21 mouse cellular contexts compared by ENCODE assay signal in genomic region chrX:38403879-38404278, GRCm38 (mm10). TPM values are rescaled to one million over a fixed set of nuclear protein-coding genes. Genes with fewer than 3 reads are reported as not detected.
DNase-seq lines count a peak whose midpoint lies in the region; ATAC-seq and TF ChIP-seq lines count a peak whose summit lies in the region.
"Had no signal": no experiment of that assay in that cellular context is flagged by ENCODE, and none has a peak within 500 bp of the region (broad histone marks: within the 10 kb centered on the region; RNA-seq: fewer than 3 reads in every experiment).

No protein-coding gene starts in this region.

- no peak for DNase-seq in kidney, adult 2 months
- DNase-seq in kidney, postnatal 36 days = no peak
- DNase-seq in midbrain, embryonic 10.5 days (ENCODE audit: low spot score) = no peak
- peak; percentile 18 for DNase-seq in forebrain, postnatal 0 days
- no peak for DNase-seq in cerebellum, adult 18-20 months
- DNase-seq: adrenal gland, adult 2 months; cerebellum, adult 11 months; cerebellum, postnatal 14 days; gastrocnemius, postnatal 14 days; heart, adult 18-20 months; heart, postnatal 36 days; lung, postnatal 4 days; right cerebral cortex, adult 18-20 months had no signal

- peak; percentile 56; the same call in 1 of the 2 replicates for ATAC-seq in midbrain, embryonic 15.5 days (replicated peaks)
- ATAC-seq in forebrain, postnatal 0 days = peak; percentile 60; the same call in 1 of the 2 replicates
- peak; percentile 50; the same call in 1 of the 2 replicates for ATAC-seq in neural tube, embryonic 15.5 days (ENCODE audit: low FRiP score)

- H3K9me3 ChIP-seq in midbrain, embryonic 15.5 days = no peaks in the 10 kb centered on the region
- H3K9me3 ChIP-seq in midbrain, embryonic 10.5 days (replicated peaks) = no peaks in the 10 kb centered on the region
- no peaks in the 10 kb centered on the region for H3K9me3 ChIP-seq in forebrain, postnatal 0 days (ENCODE audit: low read length)
- H3K9me3 ChIP-seq in neural tube, embryonic 15.5 days (replicated peaks) = no peaks in the 10 kb centered on the region
- H3K9me3 ChIP-seq: embryonic facial prominence, embryonic 13.5 days; kidney, embryonic 15.5 days; limb, embryonic 12.5 days; lung, embryonic 15.5 days; midbrain, embryonic 12.5 days had no signal

- no peak for TF ChIP-seq POLR2A in kidney, adult 2 months (IDR thresholded peaks at IDR 0.05; ENCODE audit: low read depth, low read length)

- 32% methylated on average over 3 of the region's 3 CpGs for WGBS in kidney, adult 2 months
- 57% methylated on average over 3 of the region's 3 CpGs for WGBS in midbrain, embryonic 15.5 days
- WGBS in midbrain, embryonic 10.5 days = 83% methylated on average over 3 of the region's 3 CpGs
- WGBS in forebrain, postnatal 0 days = 36% methylated on average over 3 of the region's 3 CpGs
- 22% methylated on average over 3 of the region's 3 CpGs for WGBS in neural tube, embryonic 15.5 days

- TF ChIP-seq CTCF in kidney, adult 2 months (conservative IDR thresholded peaks at IDR 0.05; ENCODE audit: insufficient read depth, insufficient read length, low read depth, low read length) = no peak
- TF ChIP-seq CTCF in forebrain, postnatal 0 days (IDR thresholded peaks at IDR 0.05; ENCODE audit: low read depth) = no peak

- H3K9ac ChIP-seq in midbrain, embryonic 15.5 days = no peak overlapping the region
- no peak overlapping the region for H3K9ac ChIP-seq in forebrain, postnatal 0 days
- H3K9ac ChIP-seq in neural tube, embryonic 15.5 days (replicated peaks) = no peak overlapping the region
- H3K9ac ChIP-seq: embryonic facial prominence, embryonic 13.5 days; kidney, embryonic 15.5 days; limb, embryonic 12.5 days; liver, embryonic 14.5 days; lung, embryonic 15.5 days; midbrain, embryonic 12.5 days had no signal

- H3K4me1 ChIP-seq in kidney, adult 2 months (ENCODE audit: control insufficient read depth, insufficient read depth, low read length) = peaks cover 16% of the 10 kb centered on the region; the same call in 1 of the 2 replicates
- H3K4me1 ChIP-seq in midbrain, embryonic 15.5 days = no peaks in the 10 kb centered on the region
- no peaks in the 10 kb centered on the region for H3K4me1 ChIP-seq in midbrain, embryonic 10.5 days
- H3K4me1 ChIP-seq in forebrain, postnatal 0 days (ENCODE audit: insufficient read depth) = no peaks in the 10 kb centered on the region
- no peaks in the 10 kb centered on the region for H3K4me1 ChIP-seq in neural tube, embryonic 15.5 days
- H3K4me1 ChIP-seq: limb, embryonic 12.5 days; midbrain, embryonic 12.5 days had no signal

- peak overlapping the region; percentile 45; the same call in 1 of the 2 replicates for H3K27ac ChIP-seq in kidney, adult 2 months (ENCODE audit: insufficient read depth, low read depth, low read length)
- H3K27ac ChIP-seq in midbrain, embryonic 15.5 days = no peak overlapping the region
- no peak overlapping the region for H3K27ac ChIP-seq in midbrain, embryonic 10.5 days (replicated peaks)
- no peak overlapping the region for H3K27ac ChIP-seq in forebrain, postnatal 0 days (ENCODE audit: low read depth, low read length)
- no peak overlapping the region for H3K27ac ChIP-seq in neural tube, embryonic 15.5 days (replicated peaks)
- H3K27ac ChIP-seq: embryonic facial prominence, embryonic 13.5 days; kidney, embryonic 15.5 days; limb, embryonic 12.5 days; liver, embryonic 14.5 days; lung, embryonic 15.5 days; midbrain, embryonic 12.5 days had no signal

- no peaks in the 10 kb centered on the region for H3K36me3 ChIP-seq in kidney, adult 2 months (ENCODE audit: control insufficient read depth, insufficient read depth, low read length)
- no peaks in the 10 kb centered on the region for H3K36me3 ChIP-seq in midbrain, embryonic 15.5 days (replicated peaks)
- no peaks in the 10 kb centered on the region for H3K36me3 ChIP-seq in midbrain, embryonic 10.5 days
- no peaks in the 10 kb centered on the region for H3K36me3 ChIP-seq in forebrain, postnatal 0 days (ENCODE audit: insufficient read depth)
- H3K36me3 ChIP-seq in neural tube, embryonic 15.5 days = no peaks in the 10 kb centered on the region
- H3K36me3 ChIP-seq: embryonic facial prominence, embryonic 13.5 days; kidney, embryonic 15.5 days; limb, embryonic 12.5 days; lung, embryonic 15.5 days; midbrain, embryonic 12.5 days had no signal

- H3K4me3 ChIP-seq in kidney, adult 2 months (ENCODE audit: insufficient read depth, low read depth, low read length) = no peak overlapping the region
- no peak overlapping the region for H3K4me3 ChIP-seq in midbrain, embryonic 15.5 days
- no peak overlapping the region for H3K4me3 ChIP-seq in midbrain, embryonic 10.5 days
- no peak overlapping the region for H3K4me3 ChIP-seq in forebrain, postnatal 0 days (ENCODE audit: low read depth, low read length)
- no peak overlapping the region for H3K4me3 ChIP-seq in neural tube, embryonic 15.5 days (replicated peaks)
- H3K4me3 ChIP-seq: embryonic facial prominence, embryonic 13.5 days; kidney, embryonic 15.5 days; limb, embryonic 12.5 days; lung, embryonic 15.5 days; midbrain, embryonic 12.5 days had no signal

- H3K27me3 ChIP-seq in kidney, adult 2 months (replicated peaks; ENCODE audit: control insufficient read depth, insufficient read depth, low read length) = no peaks in the 10 kb centered on the region
- no peaks in the 10 kb centered on the region for H3K27me3 ChIP-seq in midbrain, embryonic 15.5 days (replicated peaks)
- H3K27me3 ChIP-seq in midbrain, embryonic 10.5 days (ENCODE audit: low read depth, poor library complexity, severe bottlenecking) = no peaks in the 10 kb centered on the region
- H3K27me3 ChIP-seq in forebrain, postnatal 0 days (ENCODE audit: insufficient read depth, low read length) = no peaks in the 10 kb centered on the region
- H3K27me3 ChIP-seq in neural tube, embryonic 15.5 days (replicated peaks) = no peaks in the 10 kb centered on the region
- H3K27me3 ChIP-seq: embryonic facial prominence, embryonic 13.5 days; kidney, embryonic 15.5 days; limb, embryonic 12.5 days; lung, embryonic 15.5 days; midbrain, embryonic 12.5 days had no signal

- H3K4me2 ChIP-seq in midbrain, embryonic 15.5 days = no peak overlapping the region
- no peak overlapping the region for H3K4me2 ChIP-seq in forebrain, postnatal 0 days (ENCODE audit: low read depth)
- H3K4me2 ChIP-seq in neural tube, embryonic 15.5 days = no peak overlapping the region
- H3K4me2 ChIP-seq: embryonic facial prominence, embryonic 13.5 days; kidney, embryonic 15.5 days; limb, embryonic 12.5 days; lung, embryonic 15.5 days; midbrain, embryonic 12.5 days had no signal

RNA-seq across cellular contexts. Expression of gene Lamp2, which starts 52.4 kb away (rescaled TPM):
- polyA plus RNA-seq in kidney, adult 2 months (2012; rRNA removed) = 312 and 353 TPM in 2 replicates
- 52.0 and 53.6 TPM in 2 replicates for polyA plus RNA-seq in midbrain, embryonic 15.5 days (2015; fragmentation: Nextera tagmentation; extraction: Ambion mirVana)
- 69.8 and 72.4 TPM in 2 replicates for polyA plus RNA-seq in midbrain, embryonic 10.5 days (2016; fragmentation: Nextera tagmentation; extraction: Ambion mirVana)
- 48.9 and 53.5 TPM in 2 replicates for total RNA-seq in forebrain, postnatal 0 days (2014; rRNA removed)
- 59.6 and 62.5 TPM in 2 replicates for polyA plus RNA-seq in forebrain, postnatal 0 days (2015; fragmentation: Nextera tagmentation; extraction: Ambion mirVana)
- polyA plus RNA-seq in neural tube, embryonic 15.5 days (2015; fragmentation: Nextera tagmentation; extraction: Ambion mirVana) = 58.6 and 101 TPM in 2 replicates
